Mouse (Mus musculus): Measurements from ENCODE around the gene Chil3.

DNA sequence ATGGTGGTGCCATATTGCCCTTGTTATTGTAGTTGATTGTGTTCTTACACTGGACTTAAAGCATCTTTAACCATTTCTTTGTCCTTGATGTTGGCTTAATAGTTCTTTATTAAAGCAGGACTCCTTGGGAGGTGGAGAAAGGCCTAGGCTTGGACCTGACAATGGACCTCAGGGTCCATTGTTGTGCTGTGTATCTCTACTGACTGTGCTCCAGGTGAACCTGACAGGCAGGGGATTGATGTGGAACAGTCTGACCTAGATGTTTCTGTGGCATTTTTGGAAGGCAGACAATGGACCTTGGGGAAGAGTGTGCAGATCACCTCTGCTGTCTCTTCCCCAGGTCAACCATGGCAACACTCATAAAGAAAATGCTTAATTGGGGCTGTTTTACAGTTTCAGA, 40.4 kb downstream of the Chil3 start:
- TF ChIP-seq POLR2A (IDR thresholded peaks at IDR 0.05; ENCODE audit: insufficient read depth, low read depth, low read length) (no peak), CTCF (IDR thresholded peaks at IDR 0.05; ENCODE audit: insufficient read depth, low read depth, low read length) (no peak)
